Mouse (Mus musculus): ENCODE results near the gene Sinhcaf.

DNA sequence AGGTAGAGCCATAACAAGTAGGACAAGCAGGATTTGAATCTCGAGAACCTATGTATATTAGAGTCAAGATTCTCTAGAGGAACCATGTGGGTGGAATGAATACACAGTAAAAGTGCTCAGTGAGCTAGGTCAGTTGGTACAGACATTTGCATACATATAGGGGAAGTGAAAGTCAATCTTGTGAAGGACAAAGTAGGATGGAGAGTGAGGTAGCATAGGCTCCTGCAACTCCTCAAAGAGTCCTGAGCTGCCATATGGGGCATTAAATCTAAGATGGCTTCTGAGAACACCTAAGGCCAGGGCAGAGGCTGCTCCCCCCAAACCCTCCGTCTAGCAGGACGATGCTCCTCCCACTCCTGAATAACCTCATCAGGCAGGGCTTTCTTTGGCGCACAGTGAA lies 39.7 kb upstream of the Sinhcaf start:
- TF ChIP-seq CTCF (IDR thresholded peaks at IDR 0.05; ENCODE audit: low read depth, low read length) (no peak), POLR2A (IDR thresholded peaks at IDR 0.05; ENCODE audit: extremely low read depth, insufficient read depth, low read length) (no peak)
